Mouse (Mus musculus): ENCODE results near the gene Morc4.

Gene Morc4

GRCm38 (mm10) chrX:139870938-139871791 lies at the start of gene Morc4:
Gene Morc4, minus strand, starts transcription at chrX:139871677.
- peak; percentile 55 for DNase-seq (ENCODE audit: low spot score)

DNA sequence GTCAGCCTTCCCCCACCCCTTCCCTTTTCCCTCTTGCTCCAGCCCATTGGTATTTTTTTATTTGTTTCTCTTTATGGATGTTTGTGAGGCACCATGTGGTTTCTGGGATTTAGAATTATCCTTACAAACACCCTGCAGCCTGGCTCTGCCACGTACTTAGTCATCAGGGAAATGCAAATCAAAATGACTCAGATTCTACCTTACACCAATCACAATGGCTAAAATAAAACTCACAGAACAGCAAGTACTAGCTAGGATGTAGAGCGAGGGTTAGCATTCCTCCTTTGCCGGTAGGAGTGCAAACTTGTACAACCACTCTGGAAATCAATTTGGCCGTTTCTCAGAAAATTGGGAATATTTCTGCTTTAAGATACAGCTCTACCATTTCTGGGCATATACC lies 49.1 kb upstream of the Morc4 start:
- DNase-seq (ENCODE audit: low spot score), result no peak

- no peak for DNase-seq (ENCODE audit: low spot score)
Observed at GRCm38 (mm10) chrX:139891387-139891786, 19.9 kb upstream of the Morc4 start.

- no peak for DNase-seq (ENCODE audit: low spot score)
Observed at GRCm38 (mm10) chrX:139883221-139883620, 11.7 kb upstream of the Morc4 start.

GRCm38 (mm10) chrX:139877936-139878335 lies 6.5 kb upstream of the Morc4 start:
- DNase-seq (ENCODE audit: low spot score), result peak; percentile 4

- no peak for DNase-seq (ENCODE audit: low spot score)
Observed at GRCm38 (mm10) chrX:139877105-139877504, 5.6 kb upstream of the Morc4 start.

- peak; percentile 41 for DNase-seq (ENCODE audit: low spot score)
Observed at GRCm38 (mm10) chrX:139870300-139870711, 1.2 kb downstream of the Morc4 start.

- DNase-seq (ENCODE audit: low spot score), result no peak
Observed at GRCm38 (mm10) chrX:139859402-139859801, 12.1 kb downstream of the Morc4 start.

DNA sequence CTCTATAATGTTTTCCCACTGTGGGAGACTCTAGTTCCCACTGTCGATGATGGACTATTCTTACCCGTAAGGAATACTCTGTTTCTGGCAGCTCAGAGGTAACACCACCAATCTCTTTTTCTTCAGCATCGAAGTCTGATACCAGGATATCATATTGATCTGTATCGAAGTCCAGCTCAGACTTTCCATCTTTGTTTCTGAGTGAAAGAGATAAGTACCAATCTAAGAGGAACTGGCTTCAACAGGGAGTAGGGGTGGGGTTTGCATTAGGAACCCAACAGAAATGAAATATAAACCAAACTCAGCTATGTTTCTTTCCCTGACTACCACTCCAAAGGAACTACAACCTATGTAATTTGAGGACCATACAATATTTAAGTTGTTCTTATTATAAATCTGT lies 16.7 kb downstream of the Morc4 start:
- DNase-seq (ENCODE audit: low spot score), result no peak

DNA sequence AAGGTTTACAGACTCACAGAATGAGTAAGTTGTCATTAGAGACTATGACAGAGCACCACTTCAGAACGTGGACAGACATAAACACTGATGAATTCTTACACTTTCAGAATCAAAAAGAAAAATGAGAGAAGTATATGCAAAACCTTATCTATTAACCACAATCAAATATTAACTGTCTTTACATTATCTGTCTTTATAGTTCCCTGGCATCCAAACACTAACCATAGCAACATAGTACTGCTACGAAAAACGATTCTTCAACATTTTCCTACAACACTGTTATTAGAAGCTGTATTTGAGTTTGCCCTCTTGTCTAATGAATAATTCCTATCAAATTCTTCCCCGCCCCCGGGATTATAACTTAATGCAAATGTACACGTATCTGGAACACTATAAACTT lies 30.4 kb downstream of the Morc4 start:
- DNase-seq (ENCODE audit: low spot score), result no peak

- no peak for DNase-seq (ENCODE audit: low spot score)
Observed at GRCm38 (mm10) chrX:139839057-139839456, 32.4 kb downstream of the Morc4 start.

DNA sequence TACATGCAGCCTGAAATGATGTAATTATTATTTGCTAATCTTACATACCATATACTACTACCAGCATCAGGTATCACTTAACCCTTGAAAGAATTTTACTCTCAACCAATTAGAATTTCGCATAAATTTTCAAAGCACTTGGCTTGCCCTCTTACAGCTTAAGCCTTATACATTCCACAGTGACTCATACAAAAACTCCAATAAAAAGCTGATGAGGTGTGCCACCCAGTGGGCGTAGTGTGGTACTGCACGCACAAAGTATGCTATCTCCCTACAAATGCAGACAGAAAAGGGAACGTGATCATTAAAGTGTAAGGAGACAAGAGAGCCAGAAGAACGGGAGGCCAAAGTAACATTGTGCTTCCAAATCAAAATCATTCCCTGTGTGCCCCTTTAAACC lies 39.0 kb downstream of the Morc4 start:
- DNase-seq (ENCODE audit: low spot score), result peak; percentile 36

- DNase-seq (ENCODE audit: low spot score), result no peak
Observed at GRCm38 (mm10) chrX:139828363-139829092, 42.9 kb downstream of the Morc4 start.

DNA sequence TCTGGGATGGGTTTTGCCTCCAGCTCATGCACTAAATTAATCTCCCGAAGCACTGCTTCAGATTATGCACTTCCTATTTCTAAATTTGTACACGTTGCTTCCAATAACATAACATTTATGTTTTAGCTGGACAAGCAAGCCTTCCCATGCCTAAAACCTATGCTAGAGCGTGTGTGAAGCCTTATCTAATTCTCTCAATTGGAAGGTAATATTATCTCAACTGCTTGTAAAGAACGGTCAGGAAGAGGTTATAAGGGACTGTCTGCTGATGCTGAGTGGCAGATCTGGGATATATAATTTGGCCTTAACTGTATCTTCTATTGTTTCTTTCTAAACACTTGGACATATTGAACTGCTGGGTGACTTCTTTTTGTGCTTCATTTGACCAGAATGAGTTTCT lies 44.6 kb downstream of the Morc4 start:
- no peak for DNase-seq (ENCODE audit: low spot score)

DNA sequence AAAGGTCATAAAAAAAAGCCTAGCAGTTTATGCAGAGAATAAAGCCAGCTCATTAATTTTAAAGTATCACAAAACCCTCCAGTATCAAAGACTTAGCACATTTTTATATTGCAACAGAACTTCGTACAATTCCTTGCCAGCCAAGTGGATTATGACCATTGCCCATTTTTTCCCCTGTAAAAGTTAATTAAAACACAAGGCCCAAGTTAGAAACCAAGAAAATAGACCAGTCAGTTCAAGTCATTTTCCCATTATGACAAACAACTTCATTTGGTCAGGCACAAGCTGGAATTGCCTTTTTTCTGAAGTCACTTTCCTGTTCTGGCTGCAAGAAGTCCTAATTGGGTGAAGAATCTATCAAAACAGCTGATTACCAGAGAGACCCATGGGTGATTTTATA lies 46.1 kb downstream of the Morc4 start:
- DNase-seq (ENCODE audit: low spot score), result no peak

- DNase-seq (ENCODE audit: low spot score), result no peak
Observed at GRCm38 (mm10) chrX:139815201-139815600, 56.3 kb downstream of the Morc4 start.

DNA sequence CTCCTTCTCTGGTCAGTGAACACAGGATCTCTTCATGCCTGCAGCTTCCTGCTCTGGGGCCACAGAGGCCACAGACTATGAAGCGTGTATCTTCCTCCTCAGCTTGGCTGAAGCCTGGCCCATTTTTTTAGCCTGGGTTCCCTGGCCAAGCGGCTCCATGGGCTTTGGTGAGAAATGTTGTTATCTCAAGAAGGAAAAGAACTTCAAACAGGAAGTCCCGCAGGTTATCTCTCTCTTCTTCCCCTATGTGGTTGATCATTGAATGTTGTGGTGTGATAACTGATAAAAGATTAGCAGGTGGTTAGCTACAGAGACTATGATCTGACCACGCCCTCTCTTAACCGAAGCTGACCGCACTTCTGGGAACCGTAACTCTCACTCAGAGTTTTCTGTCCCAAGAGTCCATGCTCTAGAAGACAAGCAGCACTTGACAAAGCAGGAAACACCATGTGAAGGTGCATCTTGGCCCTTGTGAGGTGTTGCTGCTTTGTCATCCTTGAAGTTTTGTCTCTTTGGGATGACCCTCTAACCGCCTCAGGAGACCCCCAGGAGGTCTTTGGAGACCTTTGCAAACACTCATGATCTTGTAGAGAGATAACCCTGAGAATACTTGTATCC lies 57.4 kb downstream of the Morc4 start:
- DNase-seq (ENCODE audit: low spot score), result no peak

- DNase-seq (ENCODE audit: low spot score), result no peak
Observed at GRCm38 (mm10) chrX:139813299-139814002, 58.0 kb downstream of the Morc4 start.

GRCm38 (mm10) chrX:139812636-139813298 lies 58.7 kb downstream of the Morc4 start:
- no peak for DNase-seq (ENCODE audit: low spot score)

DNA sequence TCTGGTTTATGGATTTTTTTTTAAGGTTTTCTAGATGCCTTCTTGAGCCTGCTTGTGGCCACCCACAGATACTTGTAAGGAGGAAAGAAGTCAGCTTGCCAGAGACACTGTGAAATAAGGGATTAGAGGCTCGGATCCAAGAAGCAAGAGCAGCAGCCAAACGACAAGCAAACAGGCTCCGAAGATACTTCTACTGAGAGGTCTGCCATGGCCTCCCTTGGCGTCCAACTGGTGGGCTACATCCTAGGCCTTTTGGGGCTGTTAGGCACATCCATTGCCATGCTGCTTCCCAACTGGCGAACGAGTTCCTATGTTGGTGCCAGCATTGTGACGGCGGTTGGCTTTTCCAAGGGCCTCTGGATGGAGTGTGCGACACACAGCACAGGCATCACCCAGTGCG lies 63.0 kb downstream of the Morc4 start:
- no peak for DNase-seq (ENCODE audit: low spot score)

GRCm38 (mm10) chrX:139808085-139808484 lies 63.4 kb downstream of the Morc4 start:
- no peak for DNase-seq (ENCODE audit: low spot score)

- DNase-seq (ENCODE audit: low spot score), result no peak
Observed at GRCm38 (mm10) chrX:139807391-139807790, 64.1 kb downstream of the Morc4 start.

Measured in ovary, postnatal 36 days (tissue).